Mouse (Mus musculus) forelimb bud, embryonic 11.5 days (tissue): ENCODE data around the gene Serpina3b.
"Not testable (repeated sequence)": the region's sequence is repeated elsewhere in the genome, so short reads cannot be mapped to it uniquely, and the experiment has no call there.

ENCODE experiments used
- DNase-seq: peaks from one replicate; pipeline ENCODE4 v3.0.0-alpha.2; 2012; ENCODE audit warnings: low read depth, low spot score

Gene Serpina3b

GRCm38 (mm10) chr12:104127696-104128095 is at the start of gene Serpina3b:
TSS of gene Serpina3b (plus strand) at chr12:104127996.
- no peak for DNase-seq

GRCm38 (mm10) chr12:104090119-104090518 is 37.7 kb upstream of the Serpina3b start:
- DNase-seq, result no peak

- no peak for DNase-seq
These were observed 36.5 kb upstream of the Serpina3b start for GRCm38 (mm10) chr12:104091303-104091702.

DNA sequence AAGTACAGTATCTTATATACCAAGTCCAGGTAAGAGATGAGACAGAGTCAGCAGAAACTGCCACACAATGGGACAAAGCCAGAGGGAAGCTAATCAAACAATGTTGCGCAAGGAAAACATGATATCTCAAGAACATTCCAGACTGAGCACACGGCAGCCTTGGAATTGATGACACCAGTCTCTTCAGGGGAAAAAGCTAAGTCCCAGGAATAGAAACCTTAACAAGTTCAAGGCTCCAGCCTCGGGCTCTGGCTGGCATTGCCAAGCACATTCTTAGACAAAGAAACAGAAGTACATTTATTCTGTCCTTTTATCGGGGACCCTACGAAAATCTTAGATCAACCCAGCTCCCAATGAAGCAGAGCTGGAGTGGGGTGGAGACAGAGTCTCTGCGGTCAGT is 27.0 kb upstream of the Serpina3b start, which contains the start of gene Serpina5:
Gene Serpina5, plus strand, starts transcription at position 346 of the 400 bp plus-strand sequence.
- DNase-seq, result no peak

DNA sequence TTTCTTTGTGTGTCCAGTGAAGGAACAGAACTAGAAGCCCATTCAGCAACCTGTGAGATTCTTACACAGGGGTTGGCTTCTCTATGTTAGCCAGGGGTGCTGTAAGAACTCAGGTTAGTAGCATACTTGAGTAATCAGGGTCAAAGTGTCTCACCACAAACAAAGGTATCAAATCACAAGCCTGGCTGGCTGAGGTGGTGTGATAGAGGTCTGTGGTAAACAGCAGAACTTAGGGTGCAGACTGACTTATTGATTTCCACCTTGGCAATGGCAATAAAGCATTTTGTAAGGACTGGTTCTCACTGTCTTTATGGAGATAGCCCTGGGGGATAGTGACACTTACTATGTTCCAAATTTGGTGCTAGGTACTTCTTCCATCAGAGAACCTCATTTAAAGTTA is 21.9 kb upstream of the Serpina3b start:
- no peak for DNase-seq

GRCm38 (mm10) chr12:104106919-104107318 is 20.9 kb upstream of the Serpina3b start:
- no peak for DNase-seq

GRCm38 (mm10) chr12:104108507-104108906 is 19.3 kb upstream of the Serpina3b start:
- no peak for DNase-seq

DNA sequence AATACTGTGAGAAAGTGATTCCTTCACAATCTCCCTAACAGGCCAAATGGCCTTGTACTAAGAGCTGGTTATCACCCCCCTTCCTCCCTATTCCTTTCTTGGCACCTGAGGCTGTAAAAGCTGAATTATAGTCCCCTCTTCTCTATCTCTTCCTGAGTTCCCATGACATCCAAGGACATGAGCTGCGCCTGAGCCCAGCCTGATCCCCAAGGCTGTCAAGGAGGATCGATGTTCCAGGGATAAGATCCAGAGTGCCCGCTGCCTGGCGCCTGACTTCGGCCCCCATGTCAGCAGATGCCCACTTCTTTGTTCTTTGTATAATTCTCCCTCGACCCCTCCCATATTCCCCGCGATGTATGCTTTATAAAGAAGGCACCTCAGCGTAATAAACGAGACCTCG is 15.5 kb upstream of the Serpina3b start, which contains the start of gene Serpina3a:
Gene Serpina3a, plus strand, starts transcription at position 392 of the 400 bp plus-strand sequence.
- DNase-seq, result not testable (repeated sequence)

DNA sequence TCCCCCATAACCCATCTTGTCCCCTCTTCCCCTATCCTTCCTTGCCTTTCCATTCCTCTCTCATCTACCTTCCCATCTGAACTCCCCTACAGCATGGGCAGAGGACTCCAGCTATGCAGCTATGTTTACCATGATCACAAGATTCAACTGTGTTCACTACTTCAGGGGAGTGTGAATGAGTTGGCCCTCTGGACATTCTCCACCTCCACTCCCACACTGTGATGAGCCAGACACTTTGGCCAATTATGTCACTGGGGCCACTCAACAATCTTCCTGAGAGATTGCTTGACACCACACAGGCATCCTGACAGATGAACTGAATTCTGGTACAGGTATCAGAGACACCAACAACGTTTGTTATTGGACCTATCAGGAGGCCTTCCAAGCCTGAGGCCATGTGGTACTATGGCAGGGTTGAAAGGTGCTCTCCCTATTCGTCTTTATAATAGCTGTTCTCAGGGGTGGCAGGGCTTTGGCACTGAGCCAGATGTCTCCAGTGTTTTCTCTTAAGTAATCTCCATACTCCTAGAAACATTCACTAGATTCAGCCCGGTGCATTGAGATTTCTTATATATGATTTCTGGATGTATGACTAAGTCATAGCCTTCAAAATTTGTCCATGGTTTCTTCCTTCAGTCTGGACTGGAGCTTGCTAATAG is 12.7 kb upstream of the Serpina3b start:
- peak; percentile 18 for DNase-seq

- no peak for DNase-seq
These were observed 4.7 kb upstream of the Serpina3b start for GRCm38 (mm10) chr12:104123097-104123496.

GRCm38 (mm10) chr12:104123996-104124395 is 3.8 kb upstream of the Serpina3b start:
- DNase-seq, result no peak

DNA sequence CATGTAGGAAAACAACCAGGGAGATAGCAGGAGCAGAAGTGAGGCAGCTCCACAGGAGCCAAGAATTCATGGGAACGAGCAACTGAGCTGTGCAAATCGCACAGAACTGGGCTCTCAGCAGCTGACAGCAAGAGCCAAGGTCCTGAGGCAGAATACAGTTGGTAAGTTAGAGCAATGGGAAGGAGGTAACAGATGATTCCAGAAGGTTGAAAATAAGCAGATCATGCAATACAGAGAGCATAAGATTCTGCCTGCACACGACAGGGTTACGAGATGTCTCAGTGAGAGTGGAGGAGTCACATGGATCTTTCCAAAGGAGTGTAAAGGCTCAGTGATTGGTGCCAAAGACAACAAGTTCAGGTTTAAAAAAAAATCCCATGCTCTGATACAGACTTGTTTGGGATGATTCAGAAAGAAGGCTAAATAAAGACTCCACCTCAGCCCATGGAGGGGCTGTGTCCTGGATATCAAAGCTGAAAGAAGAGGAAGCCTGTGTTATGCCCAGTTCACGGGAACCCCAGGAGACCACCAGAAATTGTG is 2.7 kb upstream of the Serpina3b start:
- DNase-seq, result no peak

DNA sequence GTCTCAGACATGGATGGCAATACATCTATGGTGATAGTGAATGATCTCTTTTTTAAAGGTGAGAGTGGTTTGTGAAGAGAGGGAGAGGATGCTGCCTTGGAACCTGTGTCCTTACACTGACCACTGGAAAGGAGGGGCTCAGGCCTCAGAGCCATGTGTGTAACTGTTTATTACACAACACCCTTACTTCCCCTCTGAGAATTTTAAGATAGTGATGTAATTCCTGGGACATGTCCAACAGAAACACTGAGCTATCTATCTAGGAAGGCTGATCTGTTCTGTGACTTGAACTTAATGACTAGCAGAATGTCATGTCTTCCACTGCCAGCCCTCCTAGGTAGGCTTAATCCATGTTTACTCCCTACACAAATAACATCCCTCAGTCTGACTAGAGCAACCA is 3.2 kb downstream of the Serpina3b start:
- DNase-seq, result no peak

DNA sequence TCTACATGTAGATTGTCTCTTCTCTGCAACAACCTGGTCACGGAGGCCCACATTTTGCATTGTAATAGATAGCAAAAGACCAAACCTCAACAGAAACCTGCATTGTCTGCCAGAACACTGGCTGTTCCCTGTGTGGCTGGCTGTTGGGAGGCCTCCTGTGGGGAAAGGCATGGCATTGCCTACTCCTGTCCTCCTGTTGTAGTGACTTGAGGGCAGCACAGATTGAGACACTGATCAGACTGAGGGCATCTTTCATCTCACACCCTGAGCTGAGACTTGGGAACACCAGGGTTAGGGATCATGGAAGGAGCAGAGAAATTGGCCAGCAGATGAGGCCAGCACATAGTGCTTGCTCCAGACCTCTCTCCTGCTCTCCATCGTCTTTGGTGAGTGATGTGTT is 10.4 kb downstream of the Serpina3b start:
- DNase-seq, result no peak

DNA sequence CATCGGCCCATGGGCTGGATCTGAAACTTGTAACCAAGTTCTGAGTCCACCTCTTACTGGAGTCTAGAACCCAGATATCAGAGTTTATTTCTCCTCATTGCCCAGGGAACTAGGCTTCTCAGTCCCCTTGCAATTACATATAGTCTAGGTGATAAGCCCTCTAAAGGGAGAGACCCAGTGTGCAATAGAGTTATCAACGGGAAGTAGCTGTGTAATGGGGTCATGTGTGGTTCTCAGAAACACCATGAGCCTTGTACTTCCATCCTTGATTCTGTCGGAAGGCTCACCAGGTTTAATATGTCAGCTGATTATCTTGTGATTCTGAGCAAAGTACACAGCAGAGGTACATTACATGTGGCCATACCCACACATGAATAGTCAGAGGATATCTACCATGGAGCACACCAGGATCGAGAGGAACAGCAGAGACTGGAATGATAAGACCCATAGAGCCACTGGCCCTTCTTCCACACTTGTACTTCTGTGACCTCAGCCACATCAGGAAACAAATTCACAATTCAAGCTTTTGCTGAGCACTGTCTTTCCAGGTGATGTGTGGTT is 12.8 kb downstream of the Serpina3b start:
- no peak for DNase-seq

- no peak for DNase-seq
These were observed 13.7 kb downstream of the Serpina3b start for GRCm38 (mm10) chr12:104141506-104141905.

GRCm38 (mm10) chr12:104142427-104142826 is 14.6 kb downstream of the Serpina3b start:
- no peak for DNase-seq

DNA sequence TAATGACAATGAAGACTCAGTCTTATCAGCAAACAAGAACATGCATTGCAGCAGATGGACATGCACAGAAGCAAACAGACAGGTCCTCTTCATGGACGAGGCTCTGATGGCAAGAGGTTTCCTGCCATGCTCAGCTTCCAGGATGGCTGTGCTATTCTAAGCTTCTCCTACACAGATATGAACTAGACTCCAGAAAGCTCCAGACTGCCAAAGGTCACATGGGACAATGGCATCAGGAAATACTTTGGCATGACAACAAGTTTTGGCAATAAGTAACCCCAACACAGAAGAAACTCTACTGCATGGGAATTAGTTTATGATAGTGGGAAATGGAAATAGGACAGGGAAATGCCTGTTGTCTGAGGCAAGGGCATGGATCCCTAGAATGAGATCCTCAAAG is 15.5 kb downstream of the Serpina3b start:
- DNase-seq, result no peak

DNA sequence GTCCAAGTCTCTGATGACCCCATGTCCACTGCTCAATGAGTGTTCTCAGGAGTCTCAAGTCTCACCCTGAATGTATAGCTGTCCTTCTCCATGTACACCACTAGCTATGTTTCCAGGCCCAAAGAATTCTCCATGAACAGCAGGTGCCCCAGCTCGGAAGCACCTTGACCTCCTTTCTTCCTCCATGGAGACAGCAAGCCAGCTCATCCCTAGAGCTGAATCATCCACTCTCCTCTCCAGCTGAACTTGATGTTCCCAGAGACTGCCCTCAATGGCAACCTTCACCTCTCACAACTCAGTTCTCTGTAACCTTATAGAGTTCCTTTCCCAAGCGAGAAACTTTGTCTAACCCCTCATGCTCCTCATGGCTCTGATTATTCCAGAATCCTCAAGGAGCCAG is 17.8 kb downstream of the Serpina3b start:
- no peak for DNase-seq

GRCm38 (mm10) chr12:104151989-104152388 is 24.2 kb downstream of the Serpina3b start:
- no peak for DNase-seq

DNA sequence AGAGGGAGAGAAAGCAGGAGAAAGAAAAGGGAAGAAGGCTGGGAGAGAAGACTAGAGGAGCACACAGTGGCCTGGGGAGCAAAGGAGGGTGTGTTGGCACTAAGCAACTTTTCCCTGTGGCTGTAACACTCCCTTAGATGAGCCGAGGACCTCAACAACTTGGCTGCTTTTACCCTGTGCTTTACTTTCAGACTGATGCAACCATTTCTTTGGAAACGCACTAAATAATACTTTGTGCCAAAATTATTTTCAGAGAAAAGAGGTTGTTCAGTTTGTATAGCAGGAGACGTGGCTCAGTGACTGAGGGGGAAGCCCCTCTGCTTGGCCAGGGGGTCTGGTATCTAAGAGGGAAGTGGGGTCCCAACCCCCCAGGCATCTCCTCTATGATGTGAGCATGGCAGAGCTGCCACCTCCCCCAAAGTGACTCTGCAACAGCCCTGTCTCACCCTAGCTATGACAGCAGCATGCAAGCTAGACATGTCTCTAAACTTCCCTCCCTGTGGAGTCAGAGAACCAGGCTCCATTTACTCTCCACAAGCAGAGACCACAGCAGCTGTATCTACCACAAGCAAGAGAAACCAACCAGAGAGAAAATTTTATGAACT is 25.3 kb downstream of the Serpina3b start:
- no peak for DNase-seq

GRCm38 (mm10) chr12:104153656-104154055 is 25.9 kb downstream of the Serpina3b start, which contains the start of gene Serpina3c:
TSS of gene Serpina3c (minus strand) at chr12:104153870.
- no peak for DNase-seq

DNA sequence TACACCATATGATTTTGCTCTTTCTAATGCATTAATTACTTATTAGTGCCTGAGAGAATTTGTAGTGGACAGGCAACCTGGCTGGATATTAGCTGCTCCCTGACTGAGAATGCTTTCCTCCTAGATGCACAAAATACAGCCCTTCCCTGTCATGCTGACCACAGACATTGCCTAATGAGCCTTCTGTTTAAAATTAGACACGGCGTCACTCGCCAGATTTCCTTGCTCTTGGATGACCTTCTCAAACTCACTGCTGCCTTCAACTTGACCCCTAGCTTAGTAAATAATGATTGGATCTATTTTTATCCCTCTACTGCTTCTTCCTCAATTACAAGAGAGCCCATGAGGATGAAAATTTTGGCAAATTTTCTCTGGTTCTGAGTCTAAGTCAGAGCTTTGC is 47.0 kb downstream of the Serpina3b start:
- no peak for DNase-seq
